Mouse (Mus musculus) cerebellum, adult 2 months (tissue): Measurements from ENCODE around the gene Arid4a. TPM values are rescaled to one million over a fixed set of nuclear protein-coding genes. Genes with fewer than 3 reads are reported as not detected.

ENCODE experiments used
- DNase-seq, 2 experiments: peaks; one replicate each; pipeline ENCODE4 v3.0.0; 2021
- H3K27ac ChIP-seq: fragments of 200-500 bp; 2 replicates; pipeline ENCODE4 v1.5.1; 2012; ENCODE audit warnings: low read length, control low read depth, inconsistent platforms; ENCODE audit not compliant: insufficient read depth
- H3K27me3 ChIP-seq: fragments of 200-500 bp; 2 replicates; pipeline ENCODE4 v1.6.1; 2012; ENCODE audit warnings: inconsistent platforms, mild to moderate bottlenecking, low read length, moderate library complexity; ENCODE audit not compliant: control insufficient read depth, insufficient read depth
- H3K4me1 ChIP-seq: fragments of 200-500 bp; 2 replicates; pipeline ENCODE4 v1.6.1; 2011; ENCODE audit warnings: low read length; ENCODE audit not compliant: control insufficient read depth, insufficient read depth
- H3K4me3 ChIP-seq: fragments of 200-500 bp; replicated peaks from 2 replicates; pipeline ENCODE3; 2011; ENCODE audit warnings: mild to moderate bottlenecking, low read depth, low read length, control low read depth; ENCODE audit not compliant: insufficient read depth
- CTCF ChIP-seq: fragments of 200-500 bp; IDR thresholded peaks from 2 replicates; pipeline ENCODE4 v1.5.1; 2011; ENCODE audit warnings: low read depth, mild to moderate bottlenecking, control low read depth, low read length, moderate library complexity, borderline replicate concordance; ENCODE audit not compliant: insufficient read depth
- POLR2A ChIP-seq: fragments of 200-500 bp; IDR thresholded peaks from 2 replicates; pipeline ENCODE4 v1.6.1; 2011; ENCODE audit warnings: low read length, control low read depth, borderline replicate concordance; ENCODE audit not compliant: insufficient read depth
- WGBS: fragments of 180-500 bp; shearing (Covaris S2); methylation state at CpG from one replicate; pipeline ENCODE4 v1.1.7; 2018; 5-methylcytosine and 5-hydroxymethylcytosine counted together
- polyA plus RNA-seq: library from polyadenylated mRNA; depleted of rRNA; stranded (reverse); fragments of >200 nt; gene quantifications from 2 replicates; pipeline ENCODE4 v1.2.3, GENCODE M21; 2012

The Arid4a gene
- polyA plus RNA-seq, 1 experiment = 18.5 TPM

GRCm38 (mm10) chr12:71000344-71000743, 15.4 kb upstream of the Arid4a start:
- Histone ChIP-seq H3K27ac (no peak overlapping the region), H3K27me3 (no peaks in the 10 kb centered on the region), H3K4me3 (no peak overlapping the region), H3K4me1 (peaks cover 3% of the 10 kb centered on the region; the same call in 1 of the 2 replicates)
- WGBS = 77% methylated on average over 1 of the region's 1 CpGs
- DNase-seq = no peak
- TF ChIP-seq POLR2A = no peak
- TF ChIP-seq CTCF = no peak

- H3K27me3 ChIP-seq = no peaks in the 10 kb centered on the region
- H3K27ac ChIP-seq = no peak overlapping the region
- DNase-seq = no peak
- TF ChIP-seq POLR2A (no peak), CTCF (no peak)
- 41% methylated on average over 6 of the region's 6 CpGs for WGBS
- H3K4me1 ChIP-seq = peaks cover 3% of the 10 kb centered on the region; the same call in 1 of the 2 replicates
- no peak overlapping the region for H3K4me3 ChIP-seq
These were observed 14.3 kb upstream of the Arid4a start for GRCm38 (mm10) chr12:71001456-71001855.

GRCm38 (mm10) chr12:71003760-71004426, 11.9 kb upstream of the Arid4a start:
- no peak for DNase-seq
- Histone ChIP-seq H3K4me3 (no peak overlapping the region), H3K27me3 (no peaks in the 10 kb centered on the region), H3K27ac (no peak overlapping the region), H3K4me1 (peaks cover 3% of the 10 kb centered on the region; the same call in 1 of the 2 replicates)
- TF ChIP-seq POLR2A (no peak), CTCF (no peak)
- 87% methylated on average over 5 of the region's 6 CpGs for WGBS

- no peak overlapping the region for H3K27ac ChIP-seq
- 94% methylated on average over 6 of the region's 6 CpGs for WGBS
- no peak for DNase-seq
- TF ChIP-seq CTCF (no peak), POLR2A (no peak)
- H3K4me3 ChIP-seq = no peak overlapping the region
- no peaks in the 10 kb centered on the region for H3K27me3 ChIP-seq
- no peaks in the 10 kb centered on the region; the same call in 1 of the 2 replicates for H3K4me1 ChIP-seq
These were observed 9.6 kb upstream of the Arid4a start for GRCm38 (mm10) chr12:71006141-71006540.

GRCm38 (mm10) chr12:71006901-71007300, 8.9 kb upstream of the Arid4a start:
- 82% methylated on average over 7 of the region's 7 CpGs for WGBS
- Histone ChIP-seq H3K27me3 (no peaks in the 10 kb centered on the region), H3K27ac (no peak overlapping the region), H3K4me3 (no peak overlapping the region), H3K4me1 (no peaks in the 10 kb centered on the region; the same call in 1 of the 2 replicates)
- DNase-seq = no peak
- TF ChIP-seq POLR2A (no peak), CTCF (no peak)

- Histone ChIP-seq H3K27ac (no peak overlapping the region), H3K27me3 (no peaks in the 10 kb centered on the region), H3K4me3 (no peak overlapping the region), H3K4me1 (peaks cover 7% of the 10 kb centered on the region)
- 57% methylated on average over 4 of the region's 4 CpGs for WGBS
- TF ChIP-seq CTCF (no peak), POLR2A (no peak)
- DNase-seq = no peak
These were observed 6.0 kb upstream of the Arid4a start for GRCm38 (mm10) chr12:71009769-71010168.

- DNase-seq = no peak
- H3K27me3 ChIP-seq = no peaks in the 10 kb centered on the region
- peak overlapping the region; percentile 95 for H3K4me3 ChIP-seq
- WGBS = under 1% methylated on average over 32 of the region's 32 CpGs
- no peak for TF ChIP-seq POLR2A
- no peak for TF ChIP-seq CTCF
- H3K4me1 ChIP-seq = peaks cover 15% of the 10 kb centered on the region
- H3K27ac ChIP-seq = peak overlapping the region; percentile 96
These were observed 886 bp upstream of the Arid4a start for GRCm38 (mm10) chr12:71014845-71015362.

GRCm38 (mm10) chr12:71016211-71016502, 367 bp downstream of the Arid4a start:
- WGBS = under 1% methylated on average over 33 of the region's 33 CpGs
- Histone ChIP-seq H3K27ac (peak overlapping the region; percentile 50), H3K27me3 (no peaks in the 10 kb centered on the region), H3K4me1 (peaks cover 15% of the 10 kb centered on the region), H3K4me3 (peak overlapping the region; percentile 70)
- DNase-seq = no peak
- TF ChIP-seq CTCF = no peak
- TF ChIP-seq POLR2A = no peak
